Mouse (Mus musculus) kidney, embryonic 14.5 days (tissue): ENCODE measurements around the gene Coq8b. TPM values are rescaled to one million over a fixed set of nuclear protein-coding genes. Genes with fewer than 3 reads are reported as not detected.
A peak's percentile ranks its signal among the peaks of the same experiment; 100 is the strongest.
"Not testable (repeated sequence)": the region's sequence is repeated elsewhere in the genome, so short reads cannot be mapped to it uniquely, and the experiment has no call there.

ENCODE experiments used
- ATAC-seq: fragments of 200-750 bp; cut with Nextera tagmentation; 2 replicates; pipeline ENCODE4 v1.8.0; 2017; ENCODE audit warnings: moderate number of reproducible peaks, mild to moderate bottlenecking, moderate TSS enrichment, moderate library complexity; ENCODE audit not compliant: low FRiP score, low TSS enrichment
- H3K27ac ChIP-seq: fragments of 300-500 bp; sonication (generic); 2 replicates; pipeline ENCODE4 v1.5.1; 2014; ENCODE audit warnings: low read depth, mild to moderate bottlenecking, low read length, moderate library complexity, mixed read lengths
- H3K27me3 ChIP-seq: fragments of 300-500 bp; sonication (generic); 2 replicates; pipeline ENCODE4 v1.6.1; 2014; ENCODE audit warnings: mild to moderate bottlenecking, low read length; ENCODE audit not compliant: control insufficient read depth, insufficient read depth
- H3K36me3 ChIP-seq: fragments of 300-500 bp; sonication (generic); 2 replicates; pipeline ENCODE4 v1.6.1; 2014; ENCODE audit warnings: low read length, mixed read lengths; ENCODE audit not compliant: control insufficient read depth, insufficient read depth
- H3K4me1 ChIP-seq: fragments of 300-500 bp; sonication (generic); 2 replicates; pipeline ENCODE4 v1.6.1; 2014; ENCODE audit warnings: low read length, mixed read lengths; ENCODE audit not compliant: control insufficient read depth, insufficient read depth
- H3K4me2 ChIP-seq: fragments of 300-500 bp; sonication (generic); replicated peaks from 2 replicates; pipeline ENCODE4 v1.6.1; 2014; ENCODE audit warnings: low read depth, mild to moderate bottlenecking, low read length
- H3K4me3 ChIP-seq: fragments of 300-500 bp; sonication (generic); 2 replicates; pipeline ENCODE4 v1.5.1; 2014; ENCODE audit warnings: mild to moderate bottlenecking, low read length
- H3K9ac ChIP-seq: fragments of 300-500 bp; sonication (generic); 2 replicates; pipeline ENCODE4 v1.6.1; 2014; ENCODE audit warnings: low read depth, mild to moderate bottlenecking, low read length, moderate library complexity
- H3K9me3 ChIP-seq: fragments of 300-500 bp; sonication (generic); 2 replicates; pipeline ENCODE4 v1.6.1; 2016; ENCODE audit warnings: low read length; ENCODE audit not compliant: control insufficient read depth
- WGBS: fragments of 180-500 bp; shearing (Covaris S2); extraction: QIAGEN DNeasy Blood & Tissue Kit; methylation state at CpG from one replicate; pipeline ENCODE4 v1.1.7; 2014; 5-methylcytosine and 5-hydroxymethylcytosine counted together
- polyA plus RNA-seq: library from polyadenylated mRNA; unstranded; fragments of >200 nt; fragmentation: Nextera tagmentation; extraction: Ambion mirVana; gene quantifications from 2 replicates; pipeline ENCODE4 v1.2.1, GENCODE M21; 2014

The Coq8b gene
- polyA plus RNA-seq, 1 experiment from 2014 or later: 17.1 TPM

DNA sequence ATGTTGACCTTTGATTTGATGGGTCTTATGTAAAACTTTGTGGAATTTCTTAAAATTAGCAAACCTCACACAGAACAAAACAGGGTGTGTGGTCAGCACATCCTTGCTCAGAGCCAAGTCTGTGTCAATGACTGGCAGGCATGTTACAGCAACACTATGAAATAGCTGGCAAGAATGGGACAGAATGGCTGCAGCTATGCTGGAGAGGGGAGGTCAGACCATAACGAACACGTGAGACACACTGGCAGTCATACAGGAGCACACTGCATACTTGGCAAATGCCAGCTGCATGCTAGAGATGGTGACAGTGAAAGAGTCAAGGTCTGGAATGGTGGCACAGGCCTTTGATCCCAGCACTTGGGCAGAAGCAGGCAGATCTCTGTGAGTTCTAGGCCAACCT is 2.9 kb downstream of the Coq8b start:
- Histone ChIP-seq H3K9me3 (no peaks in the 10 kb centered on the region), H3K4me1 (peaks cover 6% of the 10 kb centered on the region), H3K4me2 (no peak overlapping the region), H3K27ac (no peak overlapping the region), H3K9ac (no peak overlapping the region), H3K4me3 (no peak overlapping the region), H3K27me3 (no peaks in the 10 kb centered on the region), H3K36me3 (peaks cover 5% of the 10 kb centered on the region; the same call in 1 of the 2 replicates)
- ATAC-seq: no peak
- WGBS: 89% methylated on average over 2 of the region's 2 CpGs

GRCm38 (mm10) chr7:27237527-27237926 is 4.7 kb downstream of the Coq8b start:
- H3K9me3 ChIP-seq: no peaks in the 10 kb centered on the region
- no peak overlapping the region for H3K9ac ChIP-seq
- no peak overlapping the region for H3K4me3 ChIP-seq
- peaks cover 6% of the 10 kb centered on the region for H3K4me1 ChIP-seq
- ATAC-seq: no peak
- no peaks in the 10 kb centered on the region for H3K27me3 ChIP-seq
- peaks cover 12% of the 10 kb centered on the region; the same call in 1 of the 2 replicates for H3K36me3 ChIP-seq
- no peak overlapping the region for H3K4me2 ChIP-seq
- 78% methylated on average over 2 of the region's 2 CpGs for WGBS
- H3K27ac ChIP-seq: no peak overlapping the region

- 89% methylated on average over 5 of the region's 5 CpGs for whole genome bisulfite sequencing
- H3K4me3 ChIP-seq: no peak overlapping the region
- H3K27ac ChIP-seq: no peak overlapping the region
- no peak overlapping the region for H3K4me2 ChIP-seq
- H3K4me1 ChIP-seq: peaks cover 4% of the 10 kb centered on the region
- no peaks in the 10 kb centered on the region for H3K9me3 ChIP-seq
- H3K36me3 ChIP-seq: peaks cover 18% of the 10 kb centered on the region; the same call in 1 of the 2 replicates
- ATAC-seq: no peak
- H3K27me3 ChIP-seq: no peaks in the 10 kb centered on the region
- no peak overlapping the region for H3K9ac ChIP-seq
Observed at GRCm38 (mm10) chr7:27238568-27238967, 5.7 kb downstream of the Coq8b start.

GRCm38 (mm10) chr7:27243211-27243610 is 10.4 kb downstream of the Coq8b start:
- ATAC-seq: peak; percentile 11; the same call in 1 of the 2 replicates

GRCm38 (mm10) chr7:27244088-27244487 is 11.3 kb downstream of the Coq8b start:
- H3K9ac ChIP-seq, H3K4me3 ChIP-seq, H3K27me3 ChIP-seq, H3K4me1 ChIP-seq, H3K9me3 ChIP-seq, H3K4me2 ChIP-seq, ATAC-seq, H3K27ac ChIP-seq: not testable (repeated sequence)
- H3K36me3 ChIP-seq: peaks cover 33% of the 10 kb centered on the region; the same call in 1 of the 2 replicates
- WGBS: 91% methylated on average over 2 of the region's 2 CpGs

More at GRCm38 (mm10) chr7:27243211-27243610, 10.4 kb downstream of the Coq8b start:
- Histone ChIP-seq H3K4me2 (no peak overlapping the region), H3K27me3 (no peaks in the 10 kb centered on the region), H3K27ac (no peak overlapping the region), H3K36me3 (peaks cover 33% of the 10 kb centered on the region; the same call in 1 of the 2 replicates), H3K9ac (no peak overlapping the region), H3K4me1 (no peaks in the 10 kb centered on the region), H3K4me3 (no peak overlapping the region), H3K9me3 (no peaks in the 10 kb centered on the region)
- 40% methylated on average over 8 of the region's 8 CpGs for WGBS

DNA sequence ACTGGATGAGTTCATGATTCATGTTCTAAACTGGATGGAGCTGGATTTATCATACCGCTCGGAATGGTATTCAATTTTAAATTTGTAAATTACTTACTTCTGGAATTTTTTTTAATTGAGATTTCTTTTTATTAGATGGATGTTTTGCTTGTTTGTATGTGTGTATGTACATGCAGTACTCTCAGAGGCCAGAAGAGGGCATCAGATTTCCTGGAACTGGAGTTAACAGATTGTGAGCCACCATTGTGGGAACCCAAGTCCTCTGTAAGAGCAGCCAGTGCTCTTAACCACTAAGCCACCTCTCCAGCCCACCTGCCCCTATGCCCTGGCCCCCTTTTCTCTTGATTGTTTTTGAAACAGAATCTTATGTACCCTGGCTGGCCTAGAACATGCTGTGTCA is 16.3 kb downstream of the Coq8b start:
- no peak overlapping the region for H3K9ac ChIP-seq
- 98% methylated on average over 2 of the region's 2 CpGs for WGBS

GRCm38 (mm10) chr7:27249928-27250327 is 17.1 kb downstream of the Coq8b start:
- no peak for ATAC-seq
- Histone ChIP-seq H3K27me3 (no peaks in the 10 kb centered on the region), H3K9me3 (no peaks in the 10 kb centered on the region), H3K4me1 (no peaks in the 10 kb centered on the region), H3K4me3 (no peak overlapping the region), H3K9ac (no peak overlapping the region), H3K36me3 (peaks cover 17% of the 10 kb centered on the region), H3K4me2 (no peak overlapping the region), H3K27ac (no peak overlapping the region)
- WGBS: 81% methylated on average over 5 of the region's 5 CpGs

More for the DNA sequence above, 16.3 kb downstream of the Coq8b start:
- Histone ChIP-seq H3K27me3 (no peaks in the 10 kb centered on the region), H3K27ac (no peak overlapping the region), H3K36me3 (peaks cover 17% of the 10 kb centered on the region), H3K9me3 (no peaks in the 10 kb centered on the region), H3K4me2 (no peak overlapping the region), H3K4me1 (no peaks in the 10 kb centered on the region), H3K4me3 (no peak overlapping the region)
- no peak for ATAC-seq

GRCm38 (mm10) chr7:27251946-27252345 is 19.1 kb downstream of the Coq8b start:
- ATAC-seq: no peak
- H3K4me3 ChIP-seq: no peak overlapping the region
- H3K27ac ChIP-seq: no peak overlapping the region
- WGBS: 83% methylated on average over 6 of the region's 6 CpGs
- H3K9me3 ChIP-seq: no peaks in the 10 kb centered on the region
- no peaks in the 10 kb centered on the region for H3K27me3 ChIP-seq
- no peak overlapping the region for H3K9ac ChIP-seq
- peaks cover 5% of the 10 kb centered on the region for H3K36me3 ChIP-seq
- peaks cover under 1% of the 10 kb centered on the region; the same call in 1 of the 2 replicates for H3K4me1 ChIP-seq
- H3K4me2 ChIP-seq: no peak overlapping the region

DNA sequence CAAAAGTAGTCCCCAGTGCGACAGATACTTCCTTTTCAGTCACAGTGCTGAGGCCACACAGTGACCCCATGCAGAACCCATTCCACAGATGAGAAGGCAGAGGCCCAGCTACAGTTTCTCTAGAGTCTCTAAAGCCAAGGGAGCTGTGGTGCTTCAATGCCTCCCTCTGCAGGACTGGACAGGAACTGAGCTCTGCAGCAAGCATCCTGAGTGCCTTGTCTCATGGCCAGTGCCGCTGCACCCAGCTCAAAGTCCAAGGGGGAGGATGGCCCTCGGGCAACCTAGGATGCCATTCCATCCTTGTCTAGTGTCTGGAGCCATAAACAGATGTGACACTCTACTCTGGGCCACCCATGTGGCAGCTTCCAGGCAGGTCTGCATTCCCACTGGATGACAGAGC is 22.9 kb downstream of the Coq8b start:
- Histone ChIP-seq H3K4me1 (peaks cover 15% of the 10 kb centered on the region), H3K27ac (no peak overlapping the region), H3K9me3 (no peaks in the 10 kb centered on the region), H3K4me3 (no peak overlapping the region), H3K9ac (no peak overlapping the region), H3K27me3 (no peaks in the 10 kb centered on the region), H3K4me2 (no peak overlapping the region), H3K36me3 (no peaks in the 10 kb centered on the region; the same call in 1 of the 2 replicates)
- WGBS: 52% methylated on average over 3 of the region's 3 CpGs
- no peak for ATAC-seq
